Mouse (Mus musculus) thymus, adult 2 months (tissue): ENCODE measurements around the gene Sfn.

ENCODE experiments used
- CTCF ChIP-seq: fragments of 200-500 bp; IDR thresholded peaks from 2 replicates; pipeline ENCODE4 v1.5.1; 2012; ENCODE audit warnings: mild to moderate bottlenecking, control low read depth, low read length, moderate library complexity, borderline replicate concordance; ENCODE audit not compliant: control insufficient read depth, poor library complexity, insufficient read depth; ENCODE audit errors: extremely low read depth
- POLR2A ChIP-seq: fragments of 200-500 bp; IDR thresholded peaks from 2 replicates; pipeline ENCODE4 v1.6.1; 2012; ENCODE audit warnings: mild to moderate bottlenecking, low read length, control low read depth, moderate library complexity; ENCODE audit not compliant: control insufficient read depth, poor library complexity, insufficient read depth; ENCODE audit errors: extremely low read depth

GRCm38 (mm10) chr4:133599116-133599515, 2.9 kb downstream of the Sfn start:
- TF ChIP-seq CTCF (no peak), POLR2A (no peak)
